Mouse (Mus musculus) ES-Bruce4 (cell line): ENCODE results near the gene Ubqln4. TPM values are rescaled to one million over a fixed set of nuclear protein-coding genes. Genes with fewer than 3 reads are reported as not detected.

Experiments
- H3K27ac ChIP-seq: 2 replicates; pipeline ENCODE4 v1.5.1; 2012; ENCODE audit warnings: low read length, inconsistent platforms; ENCODE audit not compliant: insufficient read depth
- H3K27me3 ChIP-seq: 2 replicates; pipeline ENCODE4 v1.6.1; 2012; ENCODE audit warnings: mild to moderate bottlenecking, low read length, inconsistent platforms; ENCODE audit not compliant: control insufficient read depth, poor library complexity, insufficient read depth, severe bottlenecking
- H3K36me3 ChIP-seq: 2 replicates; pipeline ENCODE4 v1.6.1; 2012; ENCODE audit warnings: inconsistent platforms, mild to moderate bottlenecking, low read length, moderate library complexity; ENCODE audit not compliant: control insufficient read depth, poor library complexity, insufficient read depth, severe bottlenecking
- H3K4me1 ChIP-seq: one replicate; pipeline ENCODE4 v1.8.1; 2011; ENCODE audit warnings: low read length; ENCODE audit not compliant: control insufficient read depth, insufficient read depth
- H3K4me3 ChIP-seq: 2 replicates; pipeline ENCODE4 v1.5.1; 2011; ENCODE audit warnings: low read depth, mild to moderate bottlenecking, low read length
- H3K9ac ChIP-seq: 2 replicates; pipeline ENCODE4 v1.6.1; 2012; ENCODE audit warnings: low read depth, mild to moderate bottlenecking, inconsistent platforms; ENCODE audit not compliant: poor library complexity, severe bottlenecking
- H3K9me3 ChIP-seq: replicated peaks from 2 replicates; pipeline ENCODE4 v1.6.1; 2012; ENCODE audit warnings: mild to moderate bottlenecking, low read length, inconsistent platforms; ENCODE audit not compliant: control insufficient read depth, poor library complexity, insufficient read depth, severe bottlenecking
- CTCF ChIP-seq: IDR thresholded peaks from one replicate; pipeline ENCODE4 v1.8.1; 2011; ENCODE audit warnings: low read depth, low read length
- EP300 ChIP-seq: IDR thresholded peaks from 2 replicates; pipeline ENCODE4 v1.6.1; 2011; ENCODE audit warnings: low read depth, low read length; ENCODE audit not compliant: insufficient read depth
- POLR2A ChIP-seq: IDR thresholded peaks from one replicate; pipeline ENCODE4 v1.8.1; 2011; ENCODE audit warnings: low read length; ENCODE audit not compliant: insufficient read depth
- polyA plus RNA-seq: library from polyadenylated mRNA; stranded (reverse); fragments of >200 nt; gene quantifications from 2 replicates; pipeline ENCODE4 v1.2.4, GENCODE M21; 2011; ENCODE audit warnings: low read depth; ENCODE audit not compliant: missing spikeins, insufficient read depth, insufficient read length

The Ubqln4 gene
- polyA plus RNA-seq, 1 experiment = 118 TPM

DNA sequence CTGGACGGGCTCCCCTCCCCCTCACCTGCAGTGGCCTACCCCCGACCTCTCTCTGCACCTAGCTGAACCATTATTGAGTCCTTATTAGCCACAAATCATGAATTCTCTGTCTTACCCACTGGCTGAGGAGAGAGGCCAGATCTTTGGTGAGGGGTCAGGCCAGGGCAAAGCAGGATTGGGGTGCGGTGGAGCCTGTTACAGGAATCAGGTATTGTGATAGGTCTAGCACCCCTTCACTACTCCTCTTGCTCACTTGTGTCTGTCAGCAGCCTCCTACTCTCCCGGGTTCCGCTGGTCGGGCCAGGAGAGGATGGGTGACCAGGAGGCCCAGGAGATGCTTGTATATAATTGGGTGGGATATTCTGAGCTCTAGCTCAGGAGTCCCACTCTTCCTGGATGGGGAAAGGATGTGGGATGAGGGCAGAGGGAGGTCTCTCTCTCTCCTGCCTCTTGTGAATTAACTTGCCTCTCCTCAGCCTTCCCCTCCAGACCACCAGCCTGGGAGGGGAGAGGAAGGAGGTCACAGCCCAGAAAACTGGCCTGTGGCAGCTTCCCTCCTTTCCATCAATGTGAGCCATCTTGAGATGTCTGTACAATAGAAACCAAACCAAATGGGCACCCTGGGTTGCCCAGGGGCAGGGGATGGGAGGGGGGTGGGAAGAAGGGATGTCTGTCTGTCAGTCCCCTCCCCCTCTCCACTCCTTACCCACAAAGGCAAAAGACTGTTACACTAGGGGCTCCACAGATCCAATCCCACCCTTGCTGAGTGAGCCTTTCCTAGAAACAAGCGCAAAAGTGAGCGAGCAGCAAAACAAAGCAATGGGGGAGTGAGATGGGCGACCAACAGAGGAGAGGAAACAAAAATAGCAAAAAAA, 15.1 kb upstream of the Ubqln4 start:
- H3K27ac ChIP-seq = peak overlapping the region; percentile 27
- TF ChIP-seq POLR2A (no peak), CTCF (no peak), EP300 (no peak)
- no peaks in the 10 kb centered on the region for H3K27me3 ChIP-seq
- H3K9me3 ChIP-seq = no peaks in the 10 kb centered on the region
- peaks cover 8% of the 10 kb centered on the region; the same call in 1 of the 2 replicates for H3K36me3 ChIP-seq
- H3K9ac ChIP-seq = no peak overlapping the region
- H3K4me1 ChIP-seq = peaks cover 22% of the 10 kb centered on the region
- H3K4me3 ChIP-seq = no peak overlapping the region

DNA sequence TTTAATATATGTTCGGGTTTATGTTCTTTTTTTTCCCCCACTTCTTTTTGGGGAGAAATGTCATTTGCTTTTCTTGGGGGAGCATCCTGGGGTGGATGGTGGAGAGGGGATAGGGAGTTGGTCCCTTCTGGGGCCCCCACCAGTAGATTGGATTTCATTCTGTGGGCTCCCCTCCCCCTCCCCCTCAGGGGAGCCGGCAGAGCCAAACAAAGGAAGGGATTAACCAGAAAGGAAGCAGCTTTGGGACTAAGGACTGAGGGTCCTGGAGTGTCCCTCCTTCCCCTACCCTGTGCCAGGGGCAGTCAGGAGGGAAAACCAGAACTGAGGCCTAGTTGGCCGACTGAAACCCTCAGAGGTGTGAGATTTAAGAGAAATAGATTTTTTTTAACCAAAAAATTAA, 14.2 kb upstream of the Ubqln4 start:
- Histone ChIP-seq H3K27me3 (no peaks in the 10 kb centered on the region), H3K4me1 (peaks cover 22% of the 10 kb centered on the region), H3K9me3 (no peaks in the 10 kb centered on the region), H3K27ac (no peak overlapping the region), H3K9ac (no peak overlapping the region), H3K4me3 (no peak overlapping the region), H3K36me3 (peaks cover 8% of the 10 kb centered on the region; the same call in 1 of the 2 replicates)
- TF ChIP-seq EP300 (peak; percentile 68; the same call in 1 of the 2 replicates), CTCF (no peak)

DNA sequence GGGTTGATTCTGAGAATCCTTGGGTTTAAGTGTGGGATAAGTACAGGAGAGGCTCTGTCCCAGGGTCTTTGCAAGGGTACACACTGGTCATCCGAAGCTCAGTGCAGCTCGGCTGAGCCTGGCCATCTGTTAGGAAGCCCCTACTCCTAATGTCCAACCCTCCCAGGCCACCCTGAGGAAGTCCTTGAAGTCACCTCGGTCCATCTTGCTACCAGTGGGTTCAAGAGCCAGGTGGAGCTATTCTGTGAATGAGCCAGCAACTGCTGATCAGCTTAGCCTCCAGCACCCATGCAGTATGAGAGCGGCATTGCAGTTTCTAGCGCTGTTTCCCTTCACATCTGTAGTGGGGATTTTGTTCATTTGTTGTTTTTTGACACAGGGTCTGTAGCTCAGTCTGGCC, 13.5 kb upstream of the Ubqln4 start:
- peak overlapping the region; percentile 21 for H3K27ac ChIP-seq
- H3K9ac ChIP-seq = no peak overlapping the region
- H3K4me3 ChIP-seq = no peak overlapping the region
- TF ChIP-seq EP300 = no peak
- no peak for TF ChIP-seq POLR2A
- TF ChIP-seq CTCF = no peak
- peaks cover 8% of the 10 kb centered on the region; the same call in 1 of the 2 replicates for H3K36me3 ChIP-seq
- H3K9me3 ChIP-seq = no peaks in the 10 kb centered on the region
- no peaks in the 10 kb centered on the region for H3K27me3 ChIP-seq
- peaks cover 20% of the 10 kb centered on the region for H3K4me1 ChIP-seq

DNA sequence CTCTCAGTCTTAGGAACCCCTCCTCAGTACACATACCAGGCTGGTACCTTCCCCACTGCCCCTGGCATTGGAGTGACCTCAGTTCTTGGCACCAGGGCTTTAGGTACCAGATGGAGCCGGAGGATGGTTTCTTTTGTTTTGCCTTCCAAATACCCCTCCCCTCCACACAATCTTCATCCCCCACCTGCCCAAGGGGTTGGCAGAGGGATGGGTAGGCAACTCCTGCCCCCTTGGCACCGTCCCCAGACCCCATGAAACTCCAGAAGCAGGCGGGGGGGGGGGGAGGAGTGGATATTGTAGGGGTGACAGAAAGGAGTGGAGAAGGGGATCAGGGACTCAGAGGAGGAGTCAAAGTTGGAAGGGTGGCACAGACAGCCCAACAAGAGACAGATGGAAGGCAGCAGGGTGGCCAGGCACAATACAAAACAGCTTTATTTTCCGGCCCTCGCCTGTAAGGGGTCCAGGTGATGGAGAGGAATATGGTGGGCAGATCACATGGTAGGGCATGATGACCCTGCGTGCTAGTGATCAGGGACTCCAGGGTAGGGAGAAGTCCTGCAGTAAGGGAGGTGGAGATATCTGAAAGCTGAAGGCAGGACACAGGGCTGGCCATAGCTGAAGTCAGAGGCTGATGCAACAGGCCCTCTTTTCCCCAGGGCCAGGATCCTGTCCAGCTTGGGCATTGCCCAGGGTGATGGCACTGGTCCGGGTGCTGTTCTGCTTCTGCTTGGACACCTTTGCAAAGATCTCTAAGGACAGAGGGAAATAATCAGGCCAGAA, 11.7 kb upstream of the Ubqln4 start:
- TF ChIP-seq CTCF (no peak), POLR2A (no peak), EP300 (no peak)
- H3K9me3 ChIP-seq = no peaks in the 10 kb centered on the region
- H3K9ac ChIP-seq = no peak overlapping the region
- peaks cover 8% of the 10 kb centered on the region; the same call in 1 of the 2 replicates for H3K36me3 ChIP-seq
- H3K27ac ChIP-seq = no peak overlapping the region
- no peaks in the 10 kb centered on the region for H3K27me3 ChIP-seq
- peaks cover 17% of the 10 kb centered on the region for H3K4me1 ChIP-seq
- no peak overlapping the region for H3K4me3 ChIP-seq

DNA sequence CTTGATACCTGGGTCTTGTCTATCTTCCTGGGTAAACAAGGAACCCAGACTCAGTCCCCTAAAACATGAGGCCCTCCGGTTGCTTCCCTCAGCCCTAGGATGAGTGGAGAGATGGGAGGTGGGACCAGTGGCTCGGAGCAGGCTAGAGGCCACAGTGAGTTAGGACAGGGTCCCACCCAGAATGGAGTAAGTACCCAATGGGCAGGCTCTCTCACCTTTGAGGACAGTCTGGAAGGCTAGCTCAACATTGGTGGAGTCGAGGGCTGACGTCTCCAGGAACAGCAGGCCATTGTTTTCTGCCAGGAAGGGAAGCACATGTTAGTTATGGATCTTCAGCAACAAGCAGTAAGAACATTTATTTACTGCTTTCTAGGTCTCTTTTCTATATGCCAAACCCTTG, 11.1 kb upstream of the Ubqln4 start:
- Histone ChIP-seq H3K4me1 (peaks cover 19% of the 10 kb centered on the region), H3K9ac (no peak overlapping the region), H3K27ac (no peak overlapping the region), H3K4me3 (no peak overlapping the region), H3K36me3 (peaks cover 5% of the 10 kb centered on the region; the same call in 1 of the 2 replicates), H3K9me3 (no peaks in the 10 kb centered on the region), H3K27me3 (no peaks in the 10 kb centered on the region)
- no peak for TF ChIP-seq POLR2A
- TF ChIP-seq CTCF = no peak
- no peak for TF ChIP-seq EP300
